Mouse (Mus musculus) R1 (cell line): ENCODE measurements around the gene Hist2h2be.
"Not testable (repeated sequence)": the region's sequence is repeated elsewhere in the genome, so short reads cannot be mapped to it uniquely, and the experiment has no call there.

Experiments
- DNase-seq: peaks from one replicate; pipeline ENCODE4 v3.0.0-alpha.2; 2018; ENCODE audit warnings: low read depth, low spot score

The Hist2h2be gene

GRCm38 (mm10) chr3:96220765-96221639 lies at the start of gene Hist2h2be, which contains the start of gene Hist2h2ac:
Gene Hist2h2be, plus strand, starts transcription at chr3:96221119.
Gene Hist2h2ac, minus strand, starts transcription at chr3:96220880.
- DNase-seq: peak; percentile 97

- DNase-seq: no peak
These were observed 49.2 kb upstream of the Hist2h2be start for GRCm38 (mm10) chr3:96171583-96172196.

DNA sequence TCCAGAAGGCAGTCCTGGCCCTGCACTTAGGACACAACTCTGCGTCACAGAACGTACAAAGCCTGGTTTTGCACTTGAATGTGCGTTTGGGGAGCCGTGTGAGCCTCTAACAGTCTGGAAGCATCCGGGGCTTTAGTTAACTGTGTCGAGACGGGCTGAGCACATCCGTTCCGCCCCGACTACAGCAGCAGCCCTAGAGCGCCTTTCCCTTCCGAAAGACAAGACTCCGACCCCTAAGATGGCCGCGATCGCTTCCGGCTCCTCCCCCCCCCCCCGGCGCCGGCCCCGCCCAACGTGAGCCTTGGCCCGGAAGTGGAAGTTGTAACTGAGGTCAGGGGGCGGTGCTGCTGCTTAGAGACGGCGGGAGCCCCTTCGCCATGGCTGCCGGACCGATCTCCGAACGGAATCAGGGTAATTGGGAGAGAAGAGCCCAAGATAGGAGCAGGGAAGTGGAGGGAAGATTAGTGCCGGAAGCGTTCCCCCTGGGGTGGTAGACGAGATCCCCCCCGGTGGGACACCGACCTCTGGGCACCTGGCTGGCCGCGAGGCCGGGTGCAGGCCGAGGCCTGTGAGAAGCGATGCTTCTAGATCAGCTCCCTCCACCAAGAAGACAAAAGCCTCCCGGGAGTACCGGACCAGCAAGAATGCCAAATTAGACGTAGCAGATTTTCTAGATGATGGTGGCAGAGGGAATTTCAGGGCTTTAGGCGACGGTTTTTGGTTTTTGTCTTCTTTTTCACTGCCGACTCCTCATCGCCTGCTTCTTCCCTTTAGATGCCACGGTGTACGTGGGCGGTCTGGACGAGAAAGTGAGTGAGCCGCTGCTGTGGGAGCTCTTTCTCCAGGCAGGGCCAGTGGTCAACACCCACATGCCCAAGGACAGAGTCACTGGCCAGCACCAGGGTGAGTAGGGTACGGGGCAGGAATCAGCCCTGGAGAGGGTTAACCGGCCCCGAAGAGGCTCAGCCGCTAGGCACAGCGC lies 48.4 kb upstream of the Hist2h2be start, which contains the start of gene Sf3b4:
Sf3b4 (plus strand) TSS at position 136 of the 982 bp plus-strand sequence.
- DNase-seq: peak; percentile 97

- no peak for DNase-seq
These were observed 47.7 kb upstream of the Hist2h2be start for GRCm38 (mm10) chr3:96173185-96173584.

GRCm38 (mm10) chr3:96174042-96174441 lies 46.9 kb upstream of the Hist2h2be start:
- DNase-seq: not testable (repeated sequence)

DNA sequence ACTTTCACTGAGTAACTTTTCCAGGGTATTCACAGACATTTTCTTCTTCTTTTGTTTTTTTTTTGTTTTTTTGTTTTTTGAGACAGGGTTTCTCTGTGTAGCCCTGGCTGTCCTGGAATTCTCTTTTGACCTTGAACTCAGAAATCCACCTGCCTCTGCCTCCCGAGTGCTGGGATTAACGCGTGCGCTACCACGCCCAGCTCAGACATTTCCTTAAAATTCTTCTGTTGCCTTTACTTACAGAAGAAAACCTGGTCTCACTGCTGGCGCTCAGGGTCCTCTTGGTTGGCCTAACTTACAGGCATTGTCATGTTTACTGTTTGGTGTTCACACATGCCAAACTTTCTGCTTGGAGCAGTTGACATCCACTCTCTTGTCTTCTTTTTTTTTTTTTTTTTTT lies 45.7 kb upstream of the Hist2h2be start:
- DNase-seq: peak; percentile 90

DNA sequence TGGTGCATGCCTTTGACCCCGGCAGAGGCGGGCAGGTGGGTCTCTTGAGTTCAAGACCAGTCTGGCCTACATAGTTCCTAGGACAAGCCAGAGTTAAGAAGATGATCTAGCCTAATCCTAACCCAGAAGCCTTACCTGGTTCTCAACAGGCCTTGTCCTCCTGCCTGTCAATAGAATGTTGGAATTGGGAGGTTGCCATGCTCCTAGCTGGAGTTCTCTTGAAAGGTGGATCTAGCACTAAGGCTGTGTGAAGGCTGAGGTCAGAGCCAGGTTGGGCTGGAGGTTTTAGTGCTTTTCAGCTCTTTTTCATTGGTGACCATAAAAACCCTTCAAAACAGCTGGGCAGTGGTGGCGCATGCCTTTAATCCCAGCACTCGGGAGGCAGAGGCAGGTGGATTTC lies 42.5 kb upstream of the Hist2h2be start:
- DNase-seq: no peak

DNA sequence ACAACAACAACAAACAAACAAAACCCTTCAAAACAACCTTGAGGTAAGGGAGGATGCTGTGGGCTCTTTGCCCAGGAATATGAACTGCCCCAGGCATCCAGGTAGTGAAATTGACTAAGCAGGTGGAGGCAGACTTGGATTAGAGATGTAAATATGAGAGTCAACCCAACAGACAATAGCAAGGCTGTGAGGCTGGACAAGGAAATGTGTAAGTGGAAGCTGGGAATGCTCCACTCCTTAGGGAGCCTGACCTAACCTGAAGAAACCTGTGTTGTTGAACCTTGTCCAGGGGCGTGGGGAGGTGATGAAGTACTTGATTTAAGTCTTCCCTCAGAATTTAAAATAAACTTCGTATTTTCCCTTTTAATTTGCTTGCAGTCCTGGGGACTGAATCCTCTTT lies 42.0 kb upstream of the Hist2h2be start:
- DNase-seq: no peak

GRCm38 (mm10) chr3:96179531-96179930 lies 41.4 kb upstream of the Hist2h2be start:
- no peak for DNase-seq

DNA sequence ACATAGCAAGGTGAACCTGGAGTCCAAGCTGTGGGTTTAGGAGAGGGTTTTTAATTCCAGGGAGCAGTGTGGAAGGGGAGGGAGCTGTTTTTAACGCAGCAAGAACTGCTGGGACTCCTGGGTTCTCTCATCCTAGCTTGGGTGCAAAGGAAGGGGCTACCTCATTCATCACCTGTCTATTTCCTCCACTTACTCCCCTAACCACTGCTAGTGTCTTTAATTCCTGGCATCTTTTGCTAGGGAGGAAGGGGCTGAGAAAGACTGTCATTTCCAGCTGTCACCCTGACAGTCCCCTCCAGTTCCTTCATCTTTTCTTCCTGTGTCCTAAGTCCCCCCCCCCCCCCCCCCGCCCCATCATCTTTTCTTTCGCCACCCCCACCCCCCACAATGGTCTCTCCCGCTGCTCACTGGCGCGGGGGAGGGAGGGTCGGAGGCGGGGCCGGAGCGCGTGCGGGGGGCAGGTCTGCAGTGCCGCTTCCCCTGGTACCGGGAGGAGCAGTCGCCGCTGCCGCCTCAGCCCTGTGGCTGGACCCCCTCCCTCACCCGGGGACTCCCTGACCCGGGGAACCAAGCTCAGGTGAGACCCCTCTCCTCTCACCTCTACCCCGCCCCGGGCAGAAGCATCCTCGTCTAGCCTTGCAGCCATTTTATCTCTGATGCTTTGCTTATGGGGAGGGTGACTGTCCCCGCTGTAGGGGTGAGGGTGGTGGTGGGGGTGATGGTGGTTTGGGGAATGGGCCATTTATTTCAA lies 40.0 kb upstream of the Hist2h2be start, which contains the start of gene Sv2a:
Sv2a (plus strand) TSS at position 425 of the 751 bp plus-strand sequence.
- peak; percentile 40 for DNase-seq

DNA sequence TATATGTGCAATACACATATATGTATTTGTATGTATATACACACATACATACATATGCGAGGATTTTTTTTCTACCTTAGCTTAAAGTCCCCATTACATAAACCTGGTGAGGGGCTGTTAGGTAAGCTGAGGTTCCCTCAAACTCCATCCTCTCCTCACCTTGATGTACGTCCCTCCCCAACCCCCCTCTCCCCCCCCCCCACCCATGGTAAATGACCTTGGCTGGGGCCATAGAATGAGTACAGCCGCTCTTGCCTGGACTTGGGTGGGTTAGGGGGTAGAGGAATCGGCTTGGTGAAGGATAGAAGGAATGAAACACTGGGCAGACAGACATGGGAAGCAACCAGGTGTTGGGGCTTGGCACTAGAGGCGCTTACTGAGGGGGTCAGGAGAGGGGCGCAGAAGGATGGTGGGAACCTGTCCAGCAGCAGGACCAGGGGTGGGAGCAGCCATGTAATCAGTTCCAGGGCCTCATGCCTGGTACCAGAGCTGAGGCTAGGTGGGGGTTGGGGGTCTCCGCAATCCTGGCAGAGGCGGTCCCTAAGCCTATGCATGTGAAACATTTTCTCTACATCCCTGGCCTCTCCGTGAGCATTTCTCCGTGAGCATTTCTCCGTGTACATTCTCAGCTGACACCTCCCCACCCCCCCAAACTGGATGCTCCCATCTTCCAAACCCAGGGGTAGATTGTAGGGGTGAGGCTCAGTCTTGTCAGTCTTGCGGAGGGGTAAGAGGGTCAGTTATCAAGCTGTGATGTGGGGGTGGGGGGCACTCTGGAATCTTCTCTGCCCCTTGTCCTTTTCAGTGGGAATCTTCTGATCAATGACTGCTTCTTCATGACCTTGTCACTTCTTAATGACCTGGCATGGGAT lies 39.2 kb upstream of the Hist2h2be start:
- no peak for DNase-seq

DNA sequence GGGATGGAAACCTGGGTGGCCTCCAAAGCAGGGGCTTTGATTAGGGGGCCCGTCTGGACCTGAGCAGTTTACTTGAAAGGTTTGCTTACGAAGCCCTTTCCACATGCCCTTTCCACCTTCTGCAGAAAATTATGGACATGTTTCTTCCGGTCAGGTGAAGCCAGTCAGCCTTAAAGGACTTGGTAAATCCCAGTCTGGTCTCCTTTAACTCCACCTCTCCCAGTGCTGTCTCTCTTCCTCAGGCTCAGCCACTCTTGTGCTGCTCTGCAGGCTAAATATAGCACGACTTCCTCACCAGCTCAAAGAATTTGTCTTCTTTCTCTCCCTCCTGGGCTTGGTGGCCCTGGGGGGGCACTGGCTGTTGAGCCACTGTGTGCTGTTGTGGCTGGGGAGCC lies 38.5 kb upstream of the Hist2h2be start:
- DNase-seq: no peak

GRCm38 (mm10) chr3:96192977-96193376 lies 27.9 kb upstream of the Hist2h2be start:
- DNase-seq: no peak

DNA sequence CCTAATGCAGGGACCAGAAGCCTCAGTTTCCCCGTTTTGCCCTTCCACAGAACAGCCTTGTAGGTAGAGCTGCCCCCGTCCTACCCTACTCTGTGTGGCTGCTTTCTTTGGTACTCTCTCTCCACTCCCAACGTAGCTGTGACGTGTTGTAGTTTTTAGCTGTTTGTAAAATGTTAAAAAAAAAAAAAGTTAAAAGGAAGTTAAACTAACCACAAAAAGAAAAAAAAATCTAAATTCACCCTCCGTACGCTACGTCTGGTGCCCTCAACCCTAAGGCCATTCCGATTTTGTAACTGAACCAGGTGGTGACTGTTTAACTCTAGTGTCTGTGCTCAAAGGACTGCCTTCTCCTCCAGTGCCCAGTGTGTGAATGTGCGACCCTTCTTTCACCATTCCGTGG lies 26.0 kb upstream of the Hist2h2be start:
- DNase-seq: no peak

DNA sequence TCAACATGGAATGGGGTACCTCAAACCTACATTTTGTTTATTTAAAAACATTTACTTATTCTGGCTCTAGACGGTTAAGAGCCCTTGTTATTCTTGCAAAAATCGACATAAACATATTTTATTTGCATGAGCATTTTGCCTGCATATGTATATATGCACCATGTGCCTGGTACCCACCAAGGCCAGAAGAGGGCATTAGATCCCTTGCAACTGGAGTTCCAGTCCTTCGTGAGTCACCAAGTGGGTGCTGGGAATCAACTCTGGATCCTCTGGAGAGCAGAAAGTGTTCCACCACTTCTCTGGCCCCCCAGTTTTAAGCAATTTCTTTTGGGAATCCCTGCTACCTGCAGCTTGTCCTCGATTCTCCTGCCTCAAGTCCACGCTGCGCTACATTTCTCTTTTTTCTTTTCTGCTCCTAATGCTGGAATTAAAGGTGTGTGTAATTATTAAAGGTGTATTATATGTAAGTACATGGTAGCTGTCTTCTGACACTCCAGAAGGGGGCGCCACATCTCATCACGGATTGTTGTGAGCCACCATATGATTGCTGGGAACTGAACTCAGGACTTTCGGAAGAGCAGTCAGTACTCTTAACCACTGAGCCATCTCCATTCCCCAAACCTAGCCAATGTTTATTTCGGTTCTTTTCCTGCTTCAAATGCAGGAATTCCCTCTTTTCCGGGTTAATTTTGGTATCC lies 25.2 kb upstream of the Hist2h2be start:
- DNase-seq: no peak

DNA sequence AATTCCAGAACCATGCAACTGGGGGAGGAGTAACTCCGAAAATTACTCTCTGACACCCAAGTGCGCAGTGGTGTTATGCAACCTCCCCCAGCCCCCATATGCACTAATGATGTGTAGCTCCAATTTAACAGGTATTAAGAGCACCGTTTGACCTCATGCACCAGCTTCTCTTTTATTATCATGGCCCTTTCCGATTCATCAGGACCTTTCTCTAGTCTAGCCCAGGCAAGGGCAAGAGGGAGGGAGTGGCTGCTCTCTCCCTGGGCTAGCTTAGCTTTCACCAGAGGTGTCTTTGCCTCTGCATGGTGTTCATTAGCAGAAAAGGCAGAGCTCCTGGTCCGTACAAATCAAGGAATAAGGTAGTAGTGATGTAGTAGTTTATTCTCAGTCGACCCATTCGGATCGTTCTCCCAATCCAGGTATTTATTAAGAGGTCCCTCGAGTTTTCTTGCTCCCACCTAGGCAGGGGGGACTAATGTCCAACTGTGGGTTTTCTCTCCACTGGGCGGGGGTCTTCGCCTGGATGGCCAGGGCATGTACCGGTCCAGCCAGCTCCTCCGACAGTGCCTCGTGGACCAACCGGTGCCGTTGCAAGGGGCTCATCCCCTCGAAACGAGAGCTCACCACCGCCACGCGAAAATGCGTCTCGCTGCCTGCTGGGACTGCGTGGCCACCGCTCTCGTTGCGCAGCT lies 24.3 kb upstream of the Hist2h2be start:
- peak; percentile 44 for DNase-seq

DNA sequence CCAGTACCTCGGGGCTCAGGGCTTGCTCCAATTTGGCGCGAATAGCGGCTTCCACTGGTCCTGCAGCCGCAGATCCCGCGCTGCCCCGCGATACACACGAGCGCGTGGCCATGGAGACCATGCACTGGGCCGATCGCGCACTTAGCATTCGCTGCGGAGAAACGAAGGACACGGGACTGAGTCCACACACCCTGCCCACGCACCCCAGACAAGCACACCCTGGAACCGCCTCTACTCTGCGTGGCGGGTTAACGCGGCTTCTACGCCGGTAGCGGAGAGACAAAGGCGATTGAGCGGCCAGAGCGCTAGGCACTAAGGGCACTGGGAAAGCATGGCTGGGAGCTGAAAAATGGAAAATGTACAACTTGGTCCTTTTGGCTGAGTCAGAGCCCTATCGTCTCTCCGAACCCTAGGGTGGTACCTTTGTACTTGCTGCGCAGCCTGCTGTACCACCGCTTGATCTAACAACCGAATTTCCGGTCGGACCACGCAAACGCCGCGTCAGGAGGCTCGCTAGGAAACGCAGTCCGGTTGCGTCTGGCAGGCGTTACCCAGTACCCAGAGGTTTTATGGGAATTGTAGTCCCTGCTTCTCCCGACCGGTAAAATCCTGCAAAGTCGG lies 23.7 kb upstream of the Hist2h2be start:
- DNase-seq: peak; percentile 94

DNA sequence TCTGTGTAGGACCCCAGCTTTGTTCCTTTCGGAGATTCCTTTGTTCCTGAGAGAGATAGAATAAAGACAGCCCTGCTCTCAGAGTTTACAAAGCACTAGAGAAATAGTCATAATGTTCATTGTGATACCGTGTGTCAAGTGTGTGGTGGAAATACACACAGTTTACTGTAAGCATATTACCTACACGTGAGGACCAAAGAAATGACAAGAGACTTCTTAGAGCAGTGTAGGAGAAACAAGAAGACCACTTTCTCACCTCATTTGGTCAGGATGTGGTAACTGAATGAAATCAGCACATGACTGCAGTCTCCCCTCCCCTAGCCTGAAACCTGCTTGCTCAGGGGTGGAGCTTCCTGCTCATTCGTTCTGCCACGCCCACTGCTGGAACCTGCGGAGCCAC lies 22.7 kb upstream of the Hist2h2be start:
- DNase-seq: peak; percentile 72
